ENCODE assay signal across 25 mouse cellular contexts in the genomic region with DNA sequence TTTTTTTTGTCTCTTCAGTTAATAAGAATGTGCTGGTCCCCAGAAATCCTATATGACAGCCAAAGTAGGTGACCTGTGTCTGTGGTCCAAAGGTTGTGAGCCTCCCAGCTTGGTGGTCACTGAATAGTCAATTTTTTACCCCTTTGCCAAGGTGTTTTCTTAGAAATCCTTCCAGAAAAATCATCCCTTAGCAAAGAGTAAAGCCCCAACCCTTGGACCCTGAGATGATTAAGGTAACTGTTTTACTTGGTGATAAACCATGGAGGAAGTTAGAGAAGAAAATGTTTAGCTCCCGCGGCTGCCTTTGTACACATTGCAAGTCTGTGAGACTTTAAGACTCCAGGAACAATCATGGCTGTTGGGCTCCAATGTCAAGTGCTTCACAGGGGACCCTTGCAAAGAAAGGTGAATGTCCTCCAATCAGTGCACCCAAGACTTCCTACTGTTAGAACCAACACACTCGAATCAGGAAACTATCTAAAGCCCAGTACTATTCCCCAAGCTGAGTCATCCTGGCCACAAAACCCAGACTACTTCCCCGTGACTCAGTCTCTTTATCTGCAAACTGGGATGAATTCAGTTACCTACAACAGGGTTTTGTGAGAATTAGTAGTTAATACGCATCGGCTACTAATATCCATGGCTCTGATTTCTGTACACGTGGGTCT. TPM values are rescaled to one million over a fixed set of nuclear protein-coding genes. Genes with fewer than 3 reads are reported as not detected.
DNase-seq lines count a peak whose midpoint lies in the region; ATAC-seq lines count a peak whose summit lies in the region.
"Had no signal": no experiment of that assay in that cellular context is flagged by ENCODE, and none has a peak within 500 bp of the region (broad histone marks: within the 10 kb centered on the region; RNA-seq: fewer than 3 reads in every experiment).

No protein-coding gene starts in this region.

- ATAC-seq in erythroid progenitor cell, adult 5-6 weeks (replicated peaks; ENCODE audit: low FRiP score, poor library complexity, severe bottlenecking): no peak
- ATAC-seq: forebrain, embryonic 14.5 days had no signal

- no peaks in the 10 kb centered on the region for H3K36me3 ChIP-seq in embryonic facial prominence, embryonic 10.5 days (replicated peaks)
- H3K36me3 ChIP-seq: embryonic facial prominence, embryonic 12.5 days; heart, embryonic 15.5 days; hindbrain, embryonic 15.5 days; liver, embryonic 13.5 days; neural tube, embryonic 12.5 days had no signal

- no peak overlapping the region for H3K4me3 ChIP-seq in embryonic facial prominence, embryonic 10.5 days
- H3K4me3 ChIP-seq: embryonic facial prominence, embryonic 12.5 days; heart, embryonic 15.5 days; hindbrain, embryonic 15.5 days; left cerebral cortex, adult 2 months; liver, embryonic 13.5 days; neural tube, embryonic 12.5 days had no signal

- H3K9me3 ChIP-seq in embryonic facial prominence, embryonic 10.5 days: no peaks in the 10 kb centered on the region
- H3K9me3 ChIP-seq: embryonic facial prominence, embryonic 12.5 days; heart, embryonic 15.5 days; hindbrain, embryonic 15.5 days; liver, embryonic 13.5 days; neural tube, embryonic 12.5 days had no signal

- peak; percentile 72 for DNase-seq in kidney, adult 11 months
- DNase-seq in kidney, postnatal 4 days: no peak
- peak; percentile 91 for DNase-seq in kidney, adult 9 months
- peak; percentile 45 to 67 for DNase-seq in kidney, postnatal 25 days
- DNase-seq in embryonic facial prominence, embryonic 10.5 days (ENCODE audit: low spot score): no peak
- no peak for DNase-seq in lung, postnatal 25 days (ENCODE audit: low spot score)
- DNase-seq: cerebellum, adult 11-12 months; cerebellum, postnatal 14 days; heart, postnatal 36 days; liver, embryonic 13.5 days; lung, adult 2 months; lung, postnatal 14 days; midbrain, embryonic 14.5 days; right cerebral cortex, postnatal 14 days; spleen, adult 18-20 months; thymus, postnatal 14 days had no signal

- no peaks in the 10 kb centered on the region for H3K27me3 ChIP-seq in embryonic facial prominence, embryonic 10.5 days (replicated peaks; ENCODE audit: low read depth, poor library complexity, severe bottlenecking)
- H3K27me3 ChIP-seq: embryonic facial prominence, embryonic 12.5 days; heart, embryonic 15.5 days; hindbrain, embryonic 15.5 days; liver, embryonic 13.5 days; neural tube, embryonic 12.5 days had no signal

- H3K4me1 ChIP-seq in embryonic facial prominence, embryonic 10.5 days: no peaks in the 10 kb centered on the region
- H3K4me1 ChIP-seq: embryonic facial prominence, embryonic 12.5 days; heart, embryonic 15.5 days; hindbrain, embryonic 15.5 days; liver, embryonic 13.5 days; neural tube, embryonic 12.5 days had no signal

- no peak overlapping the region for H3K27ac ChIP-seq in embryonic facial prominence, embryonic 10.5 days (replicated peaks)
- H3K27ac ChIP-seq: embryonic facial prominence, embryonic 12.5 days; heart, embryonic 15.5 days; hindbrain, embryonic 15.5 days; left cerebral cortex, adult 2 months; liver, embryonic 13.5 days; neural tube, embryonic 12.5 days had no signal

- 92% methylated on average over 7 of the region's 7 CpGs for WGBS in embryonic facial prominence, embryonic 10.5 days

RNA-seq across cellular contexts. Expression of gene Lrp2, which starts 18.0 kb away (rescaled TPM):
- total RNA-seq in erythroid progenitor cell, adult 5-6 weeks (2015; ENCODE audit: low replicate concordance): not detected in 2 replicates
- total RNA-seq in erythroid progenitor cell, adult 5-6 weeks (2017; ENCODE audit: low replicate concordance): not detected in 2 replicates
- polyA plus RNA-seq in embryonic facial prominence, embryonic 10.5 days (2016; fragmentation: Nextera tagmentation; extraction: Ambion mirVana): 1.5 and 1.6 TPM in 2 replicates
- total RNA-seq: gastrocnemius, adult 8-10 months; megakaryocyte, adult 5-6 weeks had no signal

RNA-seq across cellular contexts. Expression of gene Bbs5, which starts 43.1 kb away (rescaled TPM):
- 9.4 TPM in 1 of 2 replicates, not detected in the other for total RNA-seq in erythroid progenitor cell, adult 5-6 weeks (2015; ENCODE audit: low replicate concordance)
- 0.51 and 4.5 TPM in 2 replicates for total RNA-seq in erythroid progenitor cell, adult 5-6 weeks (2017; ENCODE audit: low replicate concordance)
- polyA plus RNA-seq in embryonic facial prominence, embryonic 10.5 days (2016; fragmentation: Nextera tagmentation; extraction: Ambion mirVana): 12.5 and 19.3 TPM in 2 replicates

Comparison
In these comparisons a context has a peak if more than half of its experiments do, and no peak if none do; other contexts are left out.
1. DNase-seq: peak in kidney, adult 11 months (single experiment), kidney, adult 9 months (single experiment) and kidney, postnatal 25 days (2 of 2); none in kidney, postnatal 4 days (0 of 2), embryonic facial prominence, embryonic 10.5 days (single experiment) and lung, postnatal 25 days (single experiment).